Comparison of ENCODE assay signal across 21 mouse cellular contexts in the genomic region with DNA sequence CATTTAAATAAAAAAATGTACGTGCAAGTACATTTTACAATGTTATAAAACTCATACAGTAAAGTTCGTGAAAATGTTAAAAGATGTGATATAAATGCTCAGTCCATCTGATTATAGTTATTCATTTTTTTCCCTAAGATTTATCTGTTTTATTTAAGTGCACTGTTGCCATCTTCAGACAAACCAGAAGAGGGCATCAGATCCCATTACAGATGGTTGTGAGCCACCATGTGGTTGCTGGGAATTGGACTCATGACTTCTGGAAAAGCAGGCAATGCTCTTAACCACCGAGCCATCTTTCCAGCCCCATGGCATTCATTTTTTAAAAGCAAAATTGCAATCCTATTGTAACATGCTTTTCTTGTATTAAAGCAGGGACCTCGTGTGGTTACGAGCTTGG. TPM values are rescaled to one million over a fixed set of nuclear protein-coding genes. Genes with fewer than 3 reads are reported as not detected.
DNase-seq lines count a peak whose midpoint lies in the region; ATAC-seq and TF ChIP-seq lines count a peak whose summit lies in the region.
"Had no signal": no experiment of that assay in that cellular context is flagged by ENCODE, and none has a peak within 500 bp of the region (broad histone marks: within the 10 kb centered on the region; RNA-seq: fewer than 3 reads in every experiment).

No protein-coding gene starts in this region.

- intact Hi-C loops in gastrocnemius, adult 2 months (cut with DNase I) = no loop called here

- H3K9ac ChIP-seq in midbrain, postnatal 0 days (replicated peaks; ENCODE audit: low read length, poor library complexity, severe bottlenecking) = no peak overlapping the region
- H3K9ac ChIP-seq in midbrain, embryonic 14.5 days (replicated peaks; ENCODE audit: low read length) = no peak overlapping the region
- no peak overlapping the region for H3K9ac ChIP-seq in stomach, postnatal 0 days (ENCODE audit: low read length)
- H3K9ac ChIP-seq: heart, embryonic 15.5 days; hindbrain, embryonic 15.5 days; intestine, embryonic 15.5 days; midbrain, embryonic 15.5 days had no signal

- peaks cover 9% of the 10 kb centered on the region; the same call in 1 of the 2 replicates for H3K36me3 ChIP-seq in midbrain, postnatal 0 days (ENCODE audit: insufficient read depth, low read length)
- peaks cover 27% of the 10 kb centered on the region for H3K36me3 ChIP-seq in midbrain, embryonic 14.5 days (ENCODE audit: control insufficient read depth, insufficient read depth, low read length)
- no peaks in the 10 kb centered on the region for H3K36me3 ChIP-seq in stomach, postnatal 0 days (ENCODE audit: control insufficient read depth, insufficient read depth, low read length)
- H3K36me3 ChIP-seq in forebrain, embryonic 10.5 days (replicated peaks) = peaks cover 57% of the 10 kb centered on the region

- no peaks in the 10 kb centered on the region for H3K4me1 ChIP-seq in midbrain, postnatal 0 days (ENCODE audit: insufficient read depth, low read length)
- no peaks in the 10 kb centered on the region for H3K4me1 ChIP-seq in midbrain, embryonic 14.5 days (ENCODE audit: control insufficient read depth, insufficient read depth, low read length)
- H3K4me1 ChIP-seq in stomach, postnatal 0 days (replicated peaks; ENCODE audit: control insufficient read depth, insufficient read depth) = no peaks in the 10 kb centered on the region
- peaks cover 10% of the 10 kb centered on the region; the same call in 1 of the 2 replicates for H3K4me1 ChIP-seq in forebrain, embryonic 10.5 days
- H3K4me1 ChIP-seq: hindbrain, embryonic 15.5 days had no signal

- DNase-seq in gastrocnemius, adult 2 months = no peak
- no peak for DNase-seq in gastrocnemius, adult 8-10 months (ENCODE audit: low spot score in 2 of 2)
- DNase-seq in layer of hippocampus, adult 2 months (ENCODE audit: low spot score in 2 of 2) = no peak
- no peak for DNase-seq in layer of hippocampus, postnatal 25 days (ENCODE audit: extremely low spot score in 1 of 2, low spot score in 1 of 2)
- DNase-seq in midbrain, postnatal 0 days (ENCODE audit: low spot score) = no peak
- no peak for DNase-seq in midbrain, embryonic 14.5 days
- DNase-seq in stomach, postnatal 0 days (ENCODE audit: low spot score) = no peak
- DNase-seq in forebrain, embryonic 10.5 days (ENCODE audit: extremely low spot score, low spot score) = no peak
- DNase-seq: adrenal gland, postnatal 25 days; cerebellum, adult 11 months; cerebellum, adult 9-11 months; heart, postnatal 36 days; kidney, postnatal 10 days; layer of hippocampus, postnatal 36 days; thymus, adult 2 months; thymus, postnatal 4 days had no signal

- WGBS in midbrain, postnatal 0 days = 98% methylated on average over 5 of the region's 5 CpGs
- 98% methylated on average over 5 of the region's 5 CpGs for WGBS in midbrain, embryonic 14.5 days
- 90% methylated on average over 5 of the region's 5 CpGs for WGBS in stomach, postnatal 0 days
- 93% methylated on average over 5 of the region's 5 CpGs for WGBS in forebrain, embryonic 10.5 days

- H3K9me3 ChIP-seq in midbrain, postnatal 0 days (ENCODE audit: low read length) = no peaks in the 10 kb centered on the region
- H3K9me3 ChIP-seq in midbrain, embryonic 14.5 days (ENCODE audit: control insufficient read depth, low read length) = no peaks in the 10 kb centered on the region
- H3K9me3 ChIP-seq in stomach, postnatal 0 days (ENCODE audit: control insufficient read depth, low read length) = no peaks in the 10 kb centered on the region
- H3K9me3 ChIP-seq in forebrain, embryonic 10.5 days = no peaks in the 10 kb centered on the region; the same call in 1 of the 2 replicates
- H3K9me3 ChIP-seq: embryonic facial prominence, embryonic 10.5 days; heart, embryonic 15.5 days; hindbrain, embryonic 15.5 days; intestine, embryonic 15.5 days; midbrain, embryonic 15.5 days had no signal

- no peak overlapping the region for H3K27ac ChIP-seq in gastrocnemius, adult 2 months
- no peak overlapping the region for H3K27ac ChIP-seq in layer of hippocampus, adult 2 months
- no peak overlapping the region for H3K27ac ChIP-seq in midbrain, postnatal 0 days (ENCODE audit: low read depth, low read length)
- H3K27ac ChIP-seq in midbrain, embryonic 14.5 days (replicated peaks; ENCODE audit: low read depth, low read length) = no peak overlapping the region
- H3K27ac ChIP-seq in stomach, postnatal 0 days (replicated peaks) = no peak overlapping the region
- no peak overlapping the region for H3K27ac ChIP-seq in forebrain, embryonic 10.5 days
- H3K27ac ChIP-seq: embryonic facial prominence, embryonic 10.5 days; heart, embryonic 15.5 days; hindbrain, embryonic 15.5 days; intestine, embryonic 15.5 days; midbrain, embryonic 15.5 days had no signal

- no peak overlapping the region for H3K4me3 ChIP-seq in gastrocnemius, adult 2 months
- H3K4me3 ChIP-seq in layer of hippocampus, adult 2 months = no peak overlapping the region
- no peak overlapping the region for H3K4me3 ChIP-seq in midbrain, postnatal 0 days (ENCODE audit: low read depth, low read length)
- H3K4me3 ChIP-seq in midbrain, embryonic 14.5 days (replicated peaks; ENCODE audit: low read depth, low read length) = no peak overlapping the region
- H3K4me3 ChIP-seq in stomach, postnatal 0 days (ENCODE audit: low read depth, low read length) = no peak overlapping the region
- H3K4me3 ChIP-seq in forebrain, embryonic 10.5 days = no peak overlapping the region
- H3K4me3 ChIP-seq: embryonic facial prominence, embryonic 10.5 days; heart, embryonic 15.5 days; hindbrain, embryonic 15.5 days; intestine, embryonic 15.5 days; midbrain, embryonic 15.5 days had no signal

- peak; percentile 26; the same call in 1 of the 2 replicates for TF ChIP-seq CTCF in gastrocnemius, adult 2 months (IDR thresholded peaks at IDR 0.05)
- TF ChIP-seq CTCF in layer of hippocampus, adult 2 months (conservative IDR thresholded peaks at IDR 0.05) = peak; percentile 52
- TF ChIP-seq CTCF in midbrain, postnatal 0 days (IDR thresholded peaks at IDR 0.05) = peak; percentile 38
- peak; percentile 41 for TF ChIP-seq CTCF in stomach, postnatal 0 days (IDR thresholded peaks at IDR 0.05; ENCODE audit: low read depth)

- no peaks in the 10 kb centered on the region for H3K27me3 ChIP-seq in midbrain, postnatal 0 days (ENCODE audit: insufficient read depth, low read length)
- no peaks in the 10 kb centered on the region for H3K27me3 ChIP-seq in midbrain, embryonic 14.5 days (ENCODE audit: control insufficient read depth, insufficient read depth, low read length)
- H3K27me3 ChIP-seq in stomach, postnatal 0 days (ENCODE audit: control insufficient read depth, insufficient read depth, low read length) = no peaks in the 10 kb centered on the region
- no peaks in the 10 kb centered on the region for H3K27me3 ChIP-seq in forebrain, embryonic 10.5 days (ENCODE audit: poor library complexity, severe bottlenecking)
- H3K27me3 ChIP-seq: heart, embryonic 15.5 days; hindbrain, embryonic 15.5 days; intestine, embryonic 15.5 days; midbrain, embryonic 15.5 days had no signal

- no peak overlapping the region for H3K4me2 ChIP-seq in midbrain, postnatal 0 days (ENCODE audit: low read depth, low read length, poor library complexity, severe bottlenecking)
- no peak overlapping the region for H3K4me2 ChIP-seq in midbrain, embryonic 14.5 days (ENCODE audit: low read length)
- H3K4me2 ChIP-seq in stomach, postnatal 0 days (replicated peaks; ENCODE audit: low read depth) = no peak overlapping the region
- H3K4me2 ChIP-seq: heart, embryonic 15.5 days; hindbrain, embryonic 15.5 days; intestine, embryonic 15.5 days; midbrain, embryonic 15.5 days had no signal

- TF ChIP-seq EP300 in stomach, postnatal 0 days (optimal IDR thresholded peaks at IDR 0.05) = no peak

- no peak for ATAC-seq in midbrain, postnatal 0 days (ENCODE audit: low FRiP score)
- ATAC-seq in midbrain, embryonic 14.5 days (ENCODE audit: low FRiP score, low TSS enrichment) = no peak
- no peak for ATAC-seq in stomach, postnatal 0 days (ENCODE audit: low FRiP score, low TSS enrichment)
- ATAC-seq: intestine, embryonic 15.5 days; midbrain, embryonic 15.5 days had no signal

RNA-seq across cellular contexts. Expression of a gene that starts 14.5 kb away (rescaled TPM):
- 10 to 100 TPM; 30.2 to 36.9 TPM for total RNA-seq in gastrocnemius, adult 2 months (2021)
- 10 to 100 TPM; 29.1 to 33.4 (median 31.5) TPM for total RNA-seq in gastrocnemius, adult 8-10 months (2022)
- total RNA-seq in layer of hippocampus, adult 2 months (2021) = 10 to 100 TPM; 34.4 to 35.1 TPM
- total RNA-seq in layer of hippocampus, postnatal 25 days (2021) = 10 to 100 TPM; 33.0 to 38.1 TPM
- 26.8 and 31.7 TPM in 2 replicates for total RNA-seq in midbrain, postnatal 0 days (2014; rRNA removed)
- polyA plus RNA-seq in midbrain, postnatal 0 days (2015; fragmentation: Nextera tagmentation; extraction: Ambion mirVana) = 40.0 and 43.7 TPM in 2 replicates
- polyA plus RNA-seq in midbrain, embryonic 14.5 days (2014; fragmentation: Nextera tagmentation; extraction: Ambion mirVana) = 55.2 and 67.0 TPM in 2 replicates
- polyA plus RNA-seq in stomach, postnatal 0 days (2015; fragmentation: Nextera tagmentation; extraction: Ambion mirVana) = 34.2 and 35.5 TPM in 2 replicates
- polyA plus RNA-seq in forebrain, embryonic 10.5 days (2016; fragmentation: Nextera tagmentation; extraction: Ambion mirVana) = 87.8 and 89.8 TPM in 2 replicates

RNA-seq across cellular contexts. Expression of a gene that starts 28.7 kb away (rescaled TPM):
- 100 to 1,000 TPM; 327 TPM for total RNA-seq in gastrocnemius, adult 2 months (2021)
- total RNA-seq in gastrocnemius, adult 8-10 months (2022) = 100 to 1,000 TPM; 303 to 346 (median 323) TPM
- 100 to 1,000 TPM; 254 to 257 TPM for total RNA-seq in layer of hippocampus, adult 2 months (2021)
- 100 to 1,000 TPM; 229 to 240 TPM for total RNA-seq in layer of hippocampus, postnatal 25 days (2021)
- total RNA-seq in midbrain, postnatal 0 days (2014; rRNA removed) = 750 and 756 TPM in 2 replicates
- 309 and 319 TPM in 2 replicates for polyA plus RNA-seq in midbrain, postnatal 0 days (2015; fragmentation: Nextera tagmentation; extraction: Ambion mirVana)
- polyA plus RNA-seq in midbrain, embryonic 14.5 days (2014; fragmentation: Nextera tagmentation; extraction: Ambion mirVana) = 337 and 443 TPM in 2 replicates
- polyA plus RNA-seq in stomach, postnatal 0 days (2015; fragmentation: Nextera tagmentation; extraction: Ambion mirVana) = 420 and 430 TPM in 2 replicates
- polyA plus RNA-seq in forebrain, embryonic 10.5 days (2016; fragmentation: Nextera tagmentation; extraction: Ambion mirVana) = 565 and 588 TPM in 2 replicates
